Mouse (Mus musculus) kidney, embryonic 14.5 days (tissue): ENCODE data around the gene Plcd1. TPM values are rescaled to one million over a fixed set of nuclear protein-coding genes. Genes with fewer than 3 reads are reported as not detected.
A peak's percentile ranks its signal among the peaks of the same experiment; 100 is the strongest.

Experiments used
- ATAC-seq: fragments of 200-750 bp; cut with Nextera tagmentation; 2 replicates; pipeline ENCODE4 v1.8.0; 2017; ENCODE audit warnings: moderate number of reproducible peaks, mild to moderate bottlenecking, moderate TSS enrichment, moderate library complexity; ENCODE audit not compliant: low FRiP score, low TSS enrichment
- H3K27ac ChIP-seq: fragments of 300-500 bp; sonication (generic); 2 replicates; pipeline ENCODE4 v1.5.1; 2014; ENCODE audit warnings: low read depth, mild to moderate bottlenecking, low read length, moderate library complexity, mixed read lengths
- H3K27me3 ChIP-seq: fragments of 300-500 bp; sonication (generic); 2 replicates; pipeline ENCODE4 v1.6.1; 2014; ENCODE audit warnings: mild to moderate bottlenecking, low read length; ENCODE audit not compliant: control insufficient read depth, insufficient read depth
- H3K36me3 ChIP-seq: fragments of 300-500 bp; sonication (generic); 2 replicates; pipeline ENCODE4 v1.6.1; 2014; ENCODE audit warnings: low read length, mixed read lengths; ENCODE audit not compliant: control insufficient read depth, insufficient read depth
- H3K4me1 ChIP-seq: fragments of 300-500 bp; sonication (generic); 2 replicates; pipeline ENCODE4 v1.6.1; 2014; ENCODE audit warnings: low read length, mixed read lengths; ENCODE audit not compliant: control insufficient read depth, insufficient read depth
- H3K4me2 ChIP-seq: fragments of 300-500 bp; sonication (generic); replicated peaks from 2 replicates; pipeline ENCODE4 v1.6.1; 2014; ENCODE audit warnings: low read depth, mild to moderate bottlenecking, low read length
- H3K4me3 ChIP-seq: fragments of 300-500 bp; sonication (generic); 2 replicates; pipeline ENCODE4 v1.5.1; 2014; ENCODE audit warnings: mild to moderate bottlenecking, low read length
- H3K9ac ChIP-seq: fragments of 300-500 bp; sonication (generic); 2 replicates; pipeline ENCODE4 v1.6.1; 2014; ENCODE audit warnings: low read depth, mild to moderate bottlenecking, low read length, moderate library complexity
- H3K9me3 ChIP-seq: fragments of 300-500 bp; sonication (generic); 2 replicates; pipeline ENCODE4 v1.6.1; 2016; ENCODE audit warnings: low read length; ENCODE audit not compliant: control insufficient read depth
- WGBS: fragments of 180-500 bp; shearing (Covaris S2); extraction: QIAGEN DNeasy Blood & Tissue Kit; methylation state at CpG from one replicate; pipeline ENCODE4 v1.1.7; 2014; 5-methylcytosine and 5-hydroxymethylcytosine counted together
- polyA plus RNA-seq: library from polyadenylated mRNA; unstranded; fragments of >200 nt; fragmentation: Nextera tagmentation; extraction: Ambion mirVana; gene quantifications from 2 replicates; pipeline ENCODE4 v1.2.1, GENCODE M21; 2014

Plcd1 gene
- polyA plus RNA-seq, 1 experiment from 2014 or later: 18.7 TPM

DNA sequence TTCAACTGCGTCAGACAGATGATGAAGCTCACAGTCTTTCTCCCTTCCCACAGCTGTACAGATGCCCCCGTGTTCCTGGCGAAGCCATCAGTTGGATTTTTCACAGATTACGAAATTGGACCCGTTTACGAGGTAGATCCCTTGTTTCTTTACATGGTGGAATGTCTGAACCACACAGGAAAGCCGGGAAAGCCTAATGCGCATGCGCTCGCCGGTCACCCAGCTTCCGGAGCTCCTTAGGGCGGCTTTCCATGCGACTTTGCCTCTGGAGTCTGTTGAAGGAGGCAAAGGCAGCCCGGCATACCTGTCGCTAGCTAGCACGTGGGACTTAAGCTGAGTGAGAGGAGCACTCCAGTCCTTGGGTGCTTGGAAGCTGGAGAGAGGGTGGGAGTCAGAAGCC is 21.6 kb upstream of the Plcd1 start:
- ATAC-seq: no peak
- Histone ChIP-seq H3K27ac (no peak overlapping the region), H3K4me2 (no peak overlapping the region), H3K36me3 (no peaks in the 10 kb centered on the region), H3K9me3 (no peaks in the 10 kb centered on the region), H3K4me1 (peaks cover 5% of the 10 kb centered on the region; the same call in 1 of the 2 replicates), H3K9ac (no peak overlapping the region), H3K27me3 (no peaks in the 10 kb centered on the region), H3K4me3 (no peak overlapping the region)
- WGBS: 86% methylated on average over 17 of the region's 17 CpGs

GRCm38 (mm10) chr9:119110640-119111039 is 17.3 kb upstream of the Plcd1 start:
- peak overlapping the region; percentile 32; the same call in 1 of the 2 replicates for H3K27ac ChIP-seq
- no peaks in the 10 kb centered on the region for H3K27me3 ChIP-seq
- H3K4me1 ChIP-seq: no peaks in the 10 kb centered on the region
- no peak overlapping the region for H3K9ac ChIP-seq
- H3K36me3 ChIP-seq: no peaks in the 10 kb centered on the region
- no peak overlapping the region for H3K4me2 ChIP-seq
- WGBS: 43% methylated on average over 3 of the region's 3 CpGs
- H3K9me3 ChIP-seq: no peaks in the 10 kb centered on the region
- no peak overlapping the region for H3K4me3 ChIP-seq
- ATAC-seq: 0 out of 2 replicates have a peak, but pooled peaks have one; percentile 11

DNA sequence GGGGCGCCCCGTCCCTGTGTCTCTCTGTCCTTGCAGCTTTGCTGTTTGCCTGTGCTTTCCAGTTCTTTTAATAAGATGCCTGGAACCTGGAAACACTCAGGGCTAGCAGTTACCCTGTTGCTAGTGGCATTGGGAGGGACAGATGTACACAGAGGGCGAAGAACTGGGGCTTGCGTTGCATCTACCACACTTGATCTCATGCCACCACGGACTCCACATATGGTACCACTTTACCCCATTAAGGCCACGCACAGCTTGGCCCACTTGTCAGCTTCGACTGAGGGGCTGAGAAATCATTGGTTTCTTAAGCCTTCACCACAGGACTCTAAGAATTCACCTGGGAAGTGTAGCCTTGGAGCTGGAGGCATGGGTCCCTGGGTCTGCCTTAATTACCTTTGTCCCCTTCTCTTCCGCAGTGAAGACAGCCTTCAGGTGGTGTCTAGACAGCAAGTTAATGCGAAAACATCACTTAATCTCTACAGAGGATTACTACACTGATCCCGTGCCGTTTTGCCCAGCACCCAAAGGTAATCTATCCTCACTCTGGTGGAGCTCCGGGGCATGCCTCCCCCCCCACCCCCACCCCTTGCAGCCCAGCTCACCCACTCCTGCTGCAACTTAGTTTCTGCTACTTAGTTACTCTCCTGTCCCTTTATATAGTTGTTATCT is 16.5 kb upstream of the Plcd1 start:
- no peak overlapping the region for H3K4me3 ChIP-seq
- ATAC-seq: no peak

GRCm38 (mm10) chr9:119107566-119107965 is 14.3 kb upstream of the Plcd1 start:
- ATAC-seq: no peak
- WGBS: 86% methylated on average over 4 of the region's 4 CpGs
- Histone ChIP-seq H3K4me2 (no peak overlapping the region), H3K4me3 (no peak overlapping the region), H3K27me3 (no peaks in the 10 kb centered on the region), H3K27ac (no peak overlapping the region), H3K4me1 (no peaks in the 10 kb centered on the region), H3K36me3 (no peaks in the 10 kb centered on the region), H3K9me3 (no peaks in the 10 kb centered on the region), H3K9ac (no peak overlapping the region)

More for the DNA sequence above, 16.5 kb upstream of the Plcd1 start:
- Histone ChIP-seq H3K4me1 (no peaks in the 10 kb centered on the region), H3K27me3 (no peaks in the 10 kb centered on the region), H3K4me2 (no peak overlapping the region), H3K36me3 (no peaks in the 10 kb centered on the region), H3K9me3 (no peaks in the 10 kb centered on the region), H3K27ac (no peak overlapping the region), H3K9ac (no peak overlapping the region)
- WGBS: 70% methylated on average over 12 of the region's 12 CpGs

GRCm38 (mm10) chr9:119102783-119103113 is 9.4 kb upstream of the Plcd1 start:
- H3K4me2 ChIP-seq: peak overlapping the region; percentile 89
- H3K4me3 ChIP-seq: peak overlapping the region; percentile 71
- H3K27me3 ChIP-seq: no peaks in the 10 kb centered on the region
- no peaks in the 10 kb centered on the region for H3K9me3 ChIP-seq
- WGBS: 3% methylated on average over 19 of the region's 19 CpGs
- H3K4me1 ChIP-seq: peaks cover 7% of the 10 kb centered on the region; the same call in 1 of the 2 replicates
- H3K36me3 ChIP-seq: no peaks in the 10 kb centered on the region
- no peak for ATAC-seq
- peak overlapping the region; percentile 50 for H3K9ac ChIP-seq
- no peak overlapping the region for H3K27ac ChIP-seq

GRCm38 (mm10) chr9:119101992-119102782 is 8.9 kb upstream of the Plcd1 start, which contains the start of gene Dlec1:
Gene Dlec1, plus strand, starts transcription at chr9:119102478.
- peak; percentile 88 for ATAC-seq
- peak within 1 kb of the TSS; percentile 71 for H3K4me3 ChIP-seq
- no peak within 1 kb of the TSS for H3K27ac ChIP-seq

DNA sequence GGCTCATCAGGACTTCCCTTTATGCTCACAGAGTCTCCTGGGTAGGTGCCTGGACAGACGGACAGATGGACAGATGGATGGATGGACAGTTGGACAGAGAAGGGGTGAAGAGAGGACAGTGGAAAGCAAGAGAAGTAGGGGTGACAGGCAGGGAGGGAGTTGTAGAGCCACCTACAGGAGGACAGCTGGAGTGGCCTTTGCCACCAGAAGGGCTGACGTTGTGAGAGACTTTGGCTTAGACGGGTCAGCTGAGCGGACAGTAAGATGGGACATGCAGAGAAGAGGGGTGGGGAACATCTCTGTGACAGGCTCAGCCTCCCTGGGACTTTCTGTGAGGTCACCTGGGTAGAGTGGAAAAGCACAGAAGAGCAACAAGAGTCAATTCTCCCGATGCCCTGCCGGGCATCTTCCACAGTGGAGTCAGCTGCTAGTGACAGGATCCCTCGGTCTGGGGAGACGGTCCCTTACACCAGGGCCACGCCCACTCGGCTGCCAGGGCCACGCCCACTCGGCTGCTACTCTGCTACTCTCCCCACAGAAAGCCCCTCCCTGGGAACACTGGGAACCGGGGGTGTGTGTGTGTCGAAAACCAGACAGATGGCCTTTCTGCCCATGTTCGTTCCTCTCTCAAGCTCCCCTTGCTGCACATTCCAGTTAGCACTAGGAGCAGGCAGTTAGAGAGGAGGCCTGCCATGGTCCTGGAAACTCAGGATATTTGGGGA is 7.0 kb upstream of the Plcd1 start:
- Histone ChIP-seq H3K4me1 (peaks cover 8% of the 10 kb centered on the region; the same call in 1 of the 2 replicates), H3K27ac (no peak overlapping the region), H3K4me3 (no peak overlapping the region), H3K36me3 (no peaks in the 10 kb centered on the region), H3K27me3 (no peaks in the 10 kb centered on the region), H3K4me2 (no peak overlapping the region), H3K9ac (no peak overlapping the region), H3K9me3 (no peaks in the 10 kb centered on the region)
- WGBS: 15% methylated on average over 15 of the region's 15 CpGs
- ATAC-seq: no peak

More at GRCm38 (mm10) chr9:119101992-119102782, 8.9 kb upstream of the Plcd1 start, which contains the start of gene Dlec1:
- peak within 1 kb of the TSS; percentile 50 for H3K9ac ChIP-seq
- H3K4me1 ChIP-seq: peaks cover 8% of the 10 kb centered on the region; the same call in 1 of the 2 replicates
- H3K27me3 ChIP-seq: no peaks in the 10 kb centered on the region
- H3K9me3 ChIP-seq: no peaks in the 10 kb centered on the region
- no peaks in the 10 kb centered on the region for H3K36me3 ChIP-seq
- peak within 1 kb of the TSS; percentile 89 for H3K4me2 ChIP-seq
- 3% methylated on average over 44 of the region's 44 CpGs for WGBS

GRCm38 (mm10) chr9:119094462-119095109 is 1.3 kb upstream of the Plcd1 start:
- ATAC-seq: no peak
- Histone ChIP-seq H3K4me2 (no peak overlapping the region), H3K36me3 (no peaks in the 10 kb centered on the region), H3K27me3 (peaks cover 4% of the 10 kb centered on the region; the same call in 1 of the 2 replicates), H3K4me3 (no peak overlapping the region), H3K9me3 (no peaks in the 10 kb centered on the region), H3K4me1 (peaks cover 16% of the 10 kb centered on the region), H3K27ac (no peak overlapping the region), H3K9ac (no peak overlapping the region)
- 80% methylated on average over 13 of the region's 13 CpGs for WGBS
